Mouse (Mus musculus) intestine, embryonic 14.5 days (tissue): ENCODE measurements around the gene Commd4. TPM values are rescaled to one million over a fixed set of nuclear protein-coding genes. Genes with fewer than 3 reads are reported as not detected.
A peak's percentile ranks its signal among the peaks of the same experiment; 100 is the strongest.
"Not testable (repeated sequence)": the region's sequence is repeated elsewhere in the genome, so short reads cannot be mapped to it uniquely, and the experiment has no call there.

Source experiments
- ATAC-seq: fragments of 200-750 bp; cut with Nextera tagmentation; replicated peaks from 2 replicates; pipeline ENCODE4 v1.8.0; 2017; ENCODE audit warnings: low read depth, moderate number of reproducible peaks, moderate TSS enrichment, moderate library complexity; ENCODE audit not compliant: low FRiP score, low TSS enrichment
- DNase-seq: peaks from one replicate; pipeline ENCODE4 v3.0.0-alpha.2; 2018; ENCODE audit warnings: low spot score
- H3K27ac ChIP-seq: fragments of 300-500 bp; sonication (generic); 2 replicates; pipeline ENCODE4 v1.5.1; 2014; ENCODE audit warnings: low read depth, mild to moderate bottlenecking, control low read depth
- H3K27me3 ChIP-seq: fragments of 300-500 bp; sonication (generic); replicated peaks from 2 replicates; pipeline ENCODE4 v1.6.1; 2014; ENCODE audit warnings: low read length, control low read depth; ENCODE audit not compliant: control insufficient read depth, insufficient read depth
- H3K36me3 ChIP-seq: fragments of 300-500 bp; sonication (generic); 2 replicates; pipeline ENCODE4 v1.6.1; 2014; ENCODE audit warnings: low read length, control low read depth; ENCODE audit not compliant: control insufficient read depth, insufficient read depth
- H3K4me1 ChIP-seq: fragments of 300-500 bp; sonication (generic); replicated peaks from 2 replicates; pipeline ENCODE4 v1.6.1; 2014; ENCODE audit warnings: low read length, control low read depth, mixed read lengths; ENCODE audit not compliant: control insufficient read depth, insufficient read depth
- H3K4me2 ChIP-seq: fragments of 300-500 bp; sonication (generic); 2 replicates; pipeline ENCODE4 v1.6.1; 2014; ENCODE audit warnings: low read length
- H3K4me3 ChIP-seq: fragments of 300-500 bp; sonication (generic); 2 replicates; pipeline ENCODE4 v1.5.1; 2014; ENCODE audit warnings: low read depth, low read length, control low read depth, mixed read lengths
- H3K9ac ChIP-seq: fragments of 300-500 bp; sonication (generic); 2 replicates; pipeline ENCODE4 v1.6.1; 2014; ENCODE audit warnings: mild to moderate bottlenecking, low read length
- H3K9me3 ChIP-seq: fragments of 300-500 bp; sonication (generic); 2 replicates; pipeline ENCODE4 v1.6.1; 2016; ENCODE audit warnings: low read length, control low read depth; ENCODE audit not compliant: control insufficient read depth
- WGBS: fragments of 180-500 bp; shearing (Covaris S2); extraction: QIAGEN DNeasy Blood & Tissue Kit; methylation state at CpG from one replicate; pipeline ENCODE4 v1.1.7; 2014; 5-methylcytosine and 5-hydroxymethylcytosine counted together
- polyA plus RNA-seq: library from polyadenylated mRNA; unstranded; fragments of >200 nt; fragmentation: Nextera tagmentation; extraction: Ambion mirVana; gene quantifications from 2 replicates; pipeline ENCODE4 v1.2.1, GENCODE M21; 2014

Gene Commd4
- 94.0 and 107 TPM in 2 replicates for polyA plus RNA-seq

- Histone ChIP-seq H3K4me1 (peaks cover 9% of the 10 kb centered on the region), H3K36me3 (peaks cover 14% of the 10 kb centered on the region; the same call in 1 of the 2 replicates), H3K4me3 (peak within 1 kb of the TSS; percentile 95), H3K9ac (peak within 1 kb of the TSS; percentile 65), H3K4me2 (peak within 1 kb of the TSS; percentile 93), H3K9me3 (no peaks in the 10 kb centered on the region), H3K27ac (no peak within 1 kb of the TSS), H3K27me3 (no peaks in the 10 kb centered on the region)
- ATAC-seq (peak; percentile 88), DNase-seq (peak; percentile 93)
- WGBS = 2% methylated on average over 24 of the region's 24 CpGs
Measured at GRCm38 (mm10) chr9:57158013-57158470, at the start of gene Commd4. Gene Commd4, minus strand, starts transcription at chr9:57158331.

DNA sequence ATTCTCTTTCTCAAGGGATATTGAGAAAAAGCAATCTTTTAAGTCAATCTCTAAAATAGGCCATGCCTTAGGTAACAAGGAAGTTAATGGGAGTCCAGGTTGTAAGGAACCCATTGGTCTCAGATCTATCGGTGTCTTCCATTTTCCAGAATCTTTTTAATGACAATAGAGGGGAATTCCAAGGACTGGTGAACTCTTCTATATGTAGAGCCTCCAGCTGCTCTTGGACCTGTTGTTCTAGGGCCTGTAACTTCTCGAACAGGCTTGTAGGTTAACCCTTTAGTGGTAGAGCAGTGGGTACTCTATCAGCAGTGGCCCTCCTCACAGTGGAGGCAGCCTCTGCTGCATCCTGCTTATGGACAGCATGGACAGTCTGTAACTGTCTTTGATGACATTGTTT is 48.8 kb upstream of the Commd4 start:
- WGBS = 68% methylated on average over 2 of the region's 2 CpGs
- no peak overlapping the region for H3K27ac ChIP-seq
- no peak for DNase-seq
- no peak overlapping the region for H3K4me2 ChIP-seq
- no peaks in the 10 kb centered on the region for H3K27me3 ChIP-seq
- no peak for ATAC-seq
- H3K9me3 ChIP-seq = no peaks in the 10 kb centered on the region
- no peaks in the 10 kb centered on the region for H3K4me1 ChIP-seq
- no peaks in the 10 kb centered on the region for H3K36me3 ChIP-seq
- no peak overlapping the region for H3K9ac ChIP-seq
- H3K4me3 ChIP-seq = no peak overlapping the region

DNA sequence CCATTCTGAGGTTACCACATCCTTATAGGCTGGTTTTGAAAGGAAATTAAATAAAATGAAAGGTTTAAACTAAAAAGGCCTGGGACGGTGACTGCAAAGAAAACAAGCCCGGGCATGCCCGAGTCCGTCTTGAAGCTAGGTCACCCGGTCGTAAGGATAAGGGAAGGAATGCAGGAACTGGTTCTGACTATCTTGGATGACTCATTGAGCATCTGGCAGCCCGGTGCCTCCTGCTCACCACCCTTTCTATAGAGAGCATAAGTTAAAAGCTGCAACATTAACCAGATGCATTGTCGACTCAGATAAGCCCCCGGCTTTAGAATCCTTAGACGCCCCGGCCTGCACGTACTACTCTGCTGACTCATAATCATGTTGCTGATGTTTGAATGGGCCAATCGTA is 45.4 kb upstream of the Commd4 start:
- 62% methylated on average over 13 of the region's 13 CpGs for WGBS
- not testable (repeated sequence) for ATAC-seq, DNase-seq

DNA sequence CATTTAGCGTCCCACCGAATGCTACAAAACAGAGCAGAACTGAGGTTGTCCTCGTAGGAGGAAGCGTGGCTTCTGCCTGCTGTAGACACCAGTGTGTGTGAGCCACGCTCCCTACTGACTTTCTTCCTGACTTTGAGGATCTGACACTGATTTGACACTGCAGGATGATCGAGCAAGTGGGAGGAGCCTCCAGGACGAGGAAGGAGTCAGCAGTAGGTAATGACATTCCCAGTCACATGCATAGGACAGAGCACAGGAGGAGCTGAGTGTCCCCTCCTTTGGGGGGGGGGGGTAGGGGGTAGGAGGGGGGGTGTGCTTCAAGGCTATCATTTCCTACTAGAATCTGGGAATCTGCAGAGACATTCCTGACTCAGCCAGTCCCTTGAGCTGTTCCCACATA is 44.9 kb upstream of the Commd4 start:
- 83% methylated on average over 7 of the region's 7 CpGs for WGBS
- H3K36me3 ChIP-seq = no peaks in the 10 kb centered on the region
- H3K4me3 ChIP-seq = no peak overlapping the region

More for the DNA sequence above, 45.4 kb upstream of the Commd4 start:
- H3K27ac ChIP-seq, H3K9ac ChIP-seq, H3K4me1 ChIP-seq, H3K36me3 ChIP-seq, H3K9me3 ChIP-seq, H3K4me3 ChIP-seq, H3K4me2 ChIP-seq, H3K27me3 ChIP-seq: not testable (repeated sequence)

DNA sequence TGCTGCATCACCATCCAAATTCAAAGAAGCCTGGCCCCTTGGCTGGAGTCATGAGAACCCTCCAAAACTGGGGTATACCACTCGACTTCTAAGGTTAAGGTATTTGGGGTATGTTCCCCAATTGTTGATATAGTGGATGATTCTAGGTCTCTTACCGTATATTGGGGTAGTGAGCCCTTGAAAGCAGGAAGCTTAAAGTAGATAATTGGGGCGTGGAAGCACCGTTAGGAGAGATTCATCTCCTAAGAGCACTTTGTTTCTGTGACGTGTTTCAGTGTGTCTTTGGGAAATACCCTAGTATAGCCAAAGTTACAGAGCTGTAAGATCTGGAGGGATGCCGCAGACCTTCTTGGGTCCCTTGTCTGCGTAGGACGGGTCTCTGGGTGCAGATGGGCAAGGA is 39.3 kb upstream of the Commd4 start:
- no peak overlapping the region for H3K9ac ChIP-seq
- H3K36me3 ChIP-seq = no peaks in the 10 kb centered on the region
- H3K27ac ChIP-seq = no peak overlapping the region
- H3K27me3 ChIP-seq = no peaks in the 10 kb centered on the region
- DNase-seq (no peak), ATAC-seq (no peak)
- H3K4me3 ChIP-seq = no peak overlapping the region
- 80% methylated on average over 8 of the region's 8 CpGs for WGBS
- no peaks in the 10 kb centered on the region for H3K4me1 ChIP-seq
- H3K4me2 ChIP-seq = no peak overlapping the region
- H3K9me3 ChIP-seq = no peaks in the 10 kb centered on the region

More for the DNA sequence above, 44.9 kb upstream of the Commd4 start:
- DNase-seq = no peak
- H3K9me3 ChIP-seq = no peaks in the 10 kb centered on the region
- no peaks in the 10 kb centered on the region for H3K27me3 ChIP-seq
- ATAC-seq = no peak
- no peak overlapping the region for H3K27ac ChIP-seq
- no peaks in the 10 kb centered on the region for H3K4me1 ChIP-seq
- H3K9ac ChIP-seq = no peak overlapping the region
- H3K4me2 ChIP-seq = no peak overlapping the region

DNA sequence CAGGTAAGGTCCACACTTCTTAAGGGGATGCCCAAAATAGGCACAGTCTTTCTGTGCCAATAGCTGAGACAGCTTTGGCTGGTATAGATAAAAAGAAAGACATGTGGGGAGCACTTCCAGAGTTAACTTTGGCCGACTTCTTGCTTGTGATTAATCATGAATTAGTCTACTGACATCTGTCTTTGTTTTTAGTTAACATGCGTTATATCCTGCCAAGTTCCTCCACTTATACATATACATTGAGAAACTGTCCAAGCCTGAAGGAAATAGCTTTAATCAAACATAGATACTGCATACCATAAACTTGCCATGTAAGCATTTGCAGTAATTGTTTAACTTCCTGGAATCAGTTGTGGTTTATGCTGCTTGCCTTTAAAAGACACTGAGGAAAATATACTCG is 38.6 kb upstream of the Commd4 start:
- H3K4me1 ChIP-seq = no peaks in the 10 kb centered on the region
- DNase-seq (no peak), ATAC-seq (no peak)
- H3K36me3 ChIP-seq = no peaks in the 10 kb centered on the region
- H3K9ac ChIP-seq = no peak overlapping the region
- H3K9me3 ChIP-seq = no peaks in the 10 kb centered on the region
- H3K27me3 ChIP-seq = no peaks in the 10 kb centered on the region
- H3K27ac ChIP-seq = no peak overlapping the region
- 71% methylated on average over 3 of the region's 3 CpGs for WGBS
- no peak overlapping the region for H3K4me2 ChIP-seq
- no peak overlapping the region for H3K4me3 ChIP-seq

GRCm38 (mm10) chr9:57168411-57168810 is 10.3 kb upstream of the Commd4 start:
- ATAC-seq (no peak), DNase-seq (no peak)
- Histone ChIP-seq H3K4me2 (no peak overlapping the region), H3K27me3 (no peaks in the 10 kb centered on the region), H3K4me3 (no peak overlapping the region), H3K9ac (no peak overlapping the region), H3K4me1 (no peaks in the 10 kb centered on the region), H3K27ac (no peak overlapping the region), H3K9me3 (no peaks in the 10 kb centered on the region), H3K36me3 (no peaks in the 10 kb centered on the region)
- 80% methylated on average over 5 of the region's 5 CpGs for WGBS

GRCm38 (mm10) chr9:57166173-57166572 is 8.0 kb upstream of the Commd4 start:
- Histone ChIP-seq H3K27ac (no peak overlapping the region), H3K4me1 (no peaks in the 10 kb centered on the region), H3K36me3 (no peaks in the 10 kb centered on the region), H3K27me3 (no peaks in the 10 kb centered on the region), H3K4me3 (no peak overlapping the region), H3K9ac (no peak overlapping the region), H3K9me3 (no peaks in the 10 kb centered on the region), H3K4me2 (no peak overlapping the region)
- DNase-seq (no peak), ATAC-seq (no peak)
- 93% methylated on average over 2 of the region's 2 CpGs for WGBS

DNA sequence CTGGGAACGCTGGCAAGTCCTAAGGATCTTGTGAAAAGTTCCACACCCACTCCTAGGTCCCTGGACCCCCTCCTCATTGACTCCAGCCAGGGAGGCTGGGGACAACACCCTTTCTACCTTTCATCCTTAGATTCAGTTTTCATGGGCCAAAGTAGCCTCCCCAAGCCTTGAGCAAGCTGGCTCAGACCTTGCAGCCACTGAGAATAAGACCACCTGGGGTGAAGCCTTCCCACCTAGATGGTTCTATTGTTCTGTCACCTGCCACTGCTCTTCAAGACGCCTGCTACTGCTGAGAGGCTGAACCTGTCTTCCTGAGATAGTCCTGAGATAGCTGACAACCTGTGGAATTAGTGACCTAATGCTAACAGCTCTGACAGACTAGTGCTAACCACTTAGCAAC is 5.0 kb upstream of the Commd4 start:
- 28% methylated on average over 2 of the region's 2 CpGs for WGBS
- no peak for ATAC-seq
- Histone ChIP-seq H3K9ac (no peak overlapping the region), H3K27ac (no peak overlapping the region), H3K4me2 (no peak overlapping the region), H3K9me3 (no peaks in the 10 kb centered on the region), H3K4me3 (no peak overlapping the region), H3K4me1 (no peaks in the 10 kb centered on the region), H3K36me3 (no peaks in the 10 kb centered on the region), H3K27me3 (no peaks in the 10 kb centered on the region)
- DNase-seq = no peak
